Mouse (Mus musculus): ENCODE measurements around the gene Rsph6a.

Gene Rsph6a

DNA sequence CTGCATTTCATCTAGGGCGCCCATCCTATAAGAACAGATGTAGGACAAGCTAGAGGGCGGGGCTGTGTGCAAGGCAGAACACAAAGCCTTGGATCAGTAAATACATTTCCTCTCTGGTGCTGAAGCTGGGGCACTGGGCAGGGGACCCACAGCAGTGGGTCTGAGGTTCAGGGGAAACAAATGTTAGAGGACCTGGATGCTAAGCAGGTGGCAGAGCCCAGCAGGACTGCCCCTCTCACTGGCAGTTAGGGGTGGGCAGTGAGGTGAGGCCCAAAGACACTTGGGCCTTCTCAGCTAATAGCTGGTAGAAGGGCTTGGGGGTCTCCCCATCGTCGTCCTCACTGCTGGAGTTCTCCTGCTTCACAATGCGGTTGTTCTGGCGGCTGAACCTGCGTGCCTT lies 44.3 kb downstream of the Rsph6a start:
- DNase-seq (ENCODE audit: low spot score), result no peak

DNA sequence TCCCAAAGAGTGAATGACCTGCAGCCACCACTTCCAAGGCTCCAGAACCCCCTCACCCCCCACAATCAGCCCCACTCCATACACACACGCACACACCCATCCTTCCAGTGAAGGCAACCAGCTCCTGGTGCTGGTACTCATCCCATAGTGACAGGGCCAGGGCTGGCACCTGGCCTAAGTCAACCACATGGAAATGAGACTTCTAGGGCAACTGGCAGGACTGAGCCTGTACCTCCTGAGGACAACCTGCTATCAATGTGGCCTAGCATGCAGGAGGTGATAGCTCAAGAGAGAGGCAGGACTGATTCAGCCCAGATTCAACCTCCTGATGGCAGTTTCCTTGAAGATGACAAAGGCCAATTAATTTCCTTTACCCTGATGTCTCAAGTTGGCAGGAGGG lies 45.8 kb downstream of the Rsph6a start:
- DNase-seq (ENCODE audit: low spot score), result no peak

DNA sequence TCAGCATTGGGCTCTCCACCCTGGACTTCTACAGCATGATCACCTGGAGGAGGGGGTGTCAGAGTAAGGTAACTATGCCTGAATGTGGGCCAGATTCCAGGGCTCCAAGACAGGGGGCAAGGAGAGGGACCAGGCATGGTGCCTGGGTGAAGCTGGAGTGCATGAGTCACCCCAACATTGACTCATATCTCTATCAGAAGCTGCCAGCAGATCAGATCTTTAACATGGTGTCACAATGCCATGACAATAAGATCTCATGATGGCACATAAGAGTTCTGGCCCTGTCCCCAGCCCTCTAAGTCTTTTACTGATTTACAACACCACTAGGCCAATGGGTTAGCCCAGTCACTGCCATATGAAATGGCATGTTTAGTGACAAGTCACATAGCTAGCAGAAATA lies 49.3 kb downstream of the Rsph6a start:
- DNase-seq (ENCODE audit: low spot score), result no peak

DNA sequence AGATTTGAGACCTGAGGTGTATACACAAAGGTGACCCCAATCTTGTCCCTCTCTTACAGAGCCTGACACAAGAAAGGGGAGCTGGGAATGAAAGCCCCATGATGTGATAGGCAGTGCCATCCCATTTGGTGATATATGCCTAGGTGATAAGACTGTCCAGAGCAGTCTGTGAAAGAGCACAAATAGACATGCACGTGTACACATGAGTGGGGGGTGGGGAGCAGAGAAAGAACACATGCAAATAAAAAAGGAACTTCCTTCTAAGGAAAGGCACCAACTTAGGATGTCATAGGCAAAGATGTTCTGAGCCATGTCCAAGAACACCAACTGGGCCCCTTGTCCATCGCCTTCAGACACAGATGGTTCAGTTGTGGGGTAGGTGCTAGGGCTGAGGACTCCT lies 50.0 kb downstream of the Rsph6a start:
- no peak for DNase-seq (ENCODE audit: low spot score)

DNA sequence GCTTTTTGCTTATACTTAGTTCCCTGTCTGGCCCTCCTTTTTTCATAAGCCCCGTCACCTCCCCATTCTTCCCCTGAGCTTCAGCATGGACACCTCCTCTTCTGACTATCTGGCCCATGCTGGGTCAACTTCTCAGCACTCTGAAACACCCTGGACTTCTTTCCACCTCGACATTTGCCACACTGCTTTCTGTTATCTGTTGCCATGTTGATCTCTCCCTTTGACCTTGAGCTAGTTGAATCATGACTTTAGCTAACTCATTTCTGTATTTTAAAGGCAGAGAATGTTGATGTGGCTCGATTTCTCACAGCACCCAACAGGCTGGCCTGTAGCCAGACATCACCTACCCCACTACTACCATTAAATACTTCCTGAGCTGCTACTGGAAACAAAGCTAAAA lies 52.9 kb downstream of the Rsph6a start:
- DNase-seq (ENCODE audit: low spot score), result no peak

DNA sequence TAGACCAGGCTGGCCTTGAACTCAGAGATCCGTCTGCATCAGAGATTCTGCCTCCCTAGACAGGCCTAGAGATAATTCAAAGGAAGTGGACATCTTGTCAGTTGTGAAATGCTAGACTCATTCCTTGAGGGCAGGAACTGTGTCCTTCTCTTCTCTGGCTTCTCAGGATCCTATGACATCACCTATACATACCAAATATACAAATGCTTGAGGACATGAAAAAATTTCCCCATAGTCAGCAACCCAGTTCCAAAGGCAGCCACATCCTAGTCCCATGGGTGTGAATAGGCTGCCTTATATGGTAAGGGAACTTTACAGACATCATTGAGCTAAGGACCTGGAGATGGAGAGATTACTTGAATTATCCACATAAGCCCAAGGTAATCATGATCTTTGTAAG lies 55.1 kb downstream of the Rsph6a start:
- DNase-seq (ENCODE audit: low spot score), result no peak

DNA sequence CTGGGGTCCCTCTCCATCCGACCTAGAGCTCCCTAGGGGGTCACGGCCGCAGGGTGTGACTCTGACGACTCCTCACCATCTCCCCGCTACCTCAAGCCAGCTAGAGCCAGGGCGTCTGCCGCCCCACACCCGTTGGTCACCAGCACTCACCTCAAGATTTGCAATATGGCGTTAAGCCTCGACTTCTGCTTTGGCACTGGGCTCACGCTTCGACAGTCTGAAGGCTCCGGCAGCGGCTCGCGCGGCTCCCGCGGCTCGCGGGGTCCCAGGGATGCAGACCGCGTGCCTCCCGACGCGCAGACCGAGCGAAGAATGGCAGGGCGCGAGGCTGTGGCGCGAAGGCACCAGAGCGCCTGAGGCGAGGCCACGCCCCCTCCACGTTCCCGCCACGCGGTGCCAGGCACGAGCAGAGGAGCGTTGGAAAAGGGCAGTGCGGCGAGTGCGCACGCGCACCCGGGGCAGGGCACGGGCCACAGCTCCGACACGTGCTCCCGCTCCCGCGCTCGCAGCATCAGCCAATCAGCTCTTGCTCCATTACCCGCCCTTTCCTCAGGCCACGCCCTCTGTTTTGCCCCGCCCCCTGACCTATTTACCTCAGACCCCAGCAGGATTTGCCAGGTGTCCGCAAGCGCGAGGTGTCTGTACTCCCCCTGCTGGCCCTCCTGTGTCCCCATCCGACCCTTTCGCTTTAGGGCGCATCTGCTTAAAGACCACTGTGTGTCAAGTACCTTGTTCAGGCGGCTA lies 63.7 kb downstream of the Rsph6a start, which contains the start of gene Gm4969:
TSS of gene Gm4969 (minus strand) at position 341 of the 744 bp plus-strand sequence.
- DNase-seq (ENCODE audit: low spot score), result no peak

DNA sequence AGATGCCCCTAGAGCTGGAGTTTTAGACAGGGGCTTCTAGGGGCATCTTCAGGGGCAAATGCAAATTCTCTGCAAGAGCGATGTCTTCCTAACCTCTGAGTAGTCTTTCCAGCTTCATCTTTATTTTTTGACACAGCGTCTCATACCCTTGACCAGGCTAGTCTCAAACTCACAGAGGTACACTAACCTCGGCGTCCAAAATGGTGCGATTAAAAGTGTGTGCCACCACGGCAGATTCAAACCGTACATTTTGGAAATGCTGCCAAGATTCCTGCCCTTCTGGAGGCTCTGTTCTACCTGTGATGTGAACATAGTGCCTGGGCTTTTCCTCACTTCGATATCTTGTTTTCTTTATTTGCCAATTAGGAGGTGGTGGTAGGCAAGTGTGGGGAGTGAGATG lies 64.6 kb downstream of the Rsph6a start:
- DNase-seq (ENCODE audit: low spot score), result no peak

DNA sequence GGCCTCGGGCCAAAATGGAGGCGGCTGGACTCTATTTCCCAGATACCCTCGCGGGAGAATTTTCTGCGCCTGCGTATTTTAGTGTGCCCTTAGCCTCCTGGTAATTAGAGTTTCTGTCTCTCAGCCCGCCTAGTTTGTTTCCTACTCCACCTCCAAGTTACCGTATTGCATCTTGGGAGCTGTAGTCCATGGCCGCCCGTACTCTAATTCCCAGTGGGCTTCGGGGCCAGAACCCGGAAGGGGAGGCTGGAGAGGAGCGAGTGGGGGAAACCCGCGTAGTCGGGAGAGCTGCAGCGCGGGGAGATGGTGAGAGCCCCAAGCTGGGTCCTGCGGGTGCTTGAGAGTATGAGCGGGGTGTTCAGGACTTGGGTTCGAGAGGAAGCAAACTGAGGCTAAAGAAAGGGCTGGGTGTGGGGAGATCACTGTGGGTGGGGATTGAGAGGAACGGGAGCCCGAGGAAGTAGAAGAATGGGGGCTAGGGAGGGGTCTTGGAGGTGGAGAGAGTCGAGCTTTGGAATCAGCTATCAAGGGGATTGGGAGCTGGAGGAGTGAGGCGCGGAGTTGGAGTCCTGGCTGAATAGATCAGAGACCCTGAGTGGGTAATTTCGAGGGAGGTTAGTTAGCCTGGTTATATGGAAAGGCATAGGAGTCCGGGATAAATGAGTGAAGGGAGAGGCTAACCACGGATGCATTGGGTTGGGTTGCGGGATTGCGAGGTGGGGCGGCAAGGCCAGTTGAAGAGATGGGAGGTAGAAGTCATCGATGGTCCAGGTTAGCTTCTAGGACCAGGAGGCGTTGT lies 65.3 kb downstream of the Rsph6a start, which contains the start of gene Fbxo46:
TSS of gene Fbxo46 (plus strand) at position 229 of the 799 bp plus-strand sequence.
- DNase-seq (ENCODE audit: low spot score), result peak; percentile 96

DNA sequence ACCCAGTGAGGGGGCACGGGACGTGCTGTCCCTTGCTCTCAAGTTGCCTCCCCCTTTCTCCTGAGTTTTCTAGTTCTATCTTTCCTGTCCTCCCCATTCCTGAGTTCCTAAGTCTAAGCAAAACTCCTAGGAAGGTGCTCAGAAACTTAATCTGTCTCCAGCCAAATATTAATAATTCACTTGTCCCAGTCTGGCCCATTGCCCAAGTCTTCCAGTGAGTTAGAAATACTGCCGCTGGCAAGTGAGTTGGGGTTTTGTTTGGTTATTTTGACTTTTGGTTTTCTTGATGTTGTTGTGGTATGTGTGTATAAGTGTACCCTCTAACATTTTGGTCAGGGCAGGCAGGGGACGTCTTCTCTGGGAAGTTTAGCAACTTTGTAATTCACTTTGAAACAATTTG lies 67.2 kb downstream of the Rsph6a start:
- no peak for DNase-seq (ENCODE audit: low spot score)

All from c-Kit-positive CD71-positive TER-119-positive erythroid progenitor cells, embryonic 14.5 days (primary cell).